Mouse (Mus musculus): ENCODE measurements around the gene Nkd2.

The Nkd2 gene

DNA sequence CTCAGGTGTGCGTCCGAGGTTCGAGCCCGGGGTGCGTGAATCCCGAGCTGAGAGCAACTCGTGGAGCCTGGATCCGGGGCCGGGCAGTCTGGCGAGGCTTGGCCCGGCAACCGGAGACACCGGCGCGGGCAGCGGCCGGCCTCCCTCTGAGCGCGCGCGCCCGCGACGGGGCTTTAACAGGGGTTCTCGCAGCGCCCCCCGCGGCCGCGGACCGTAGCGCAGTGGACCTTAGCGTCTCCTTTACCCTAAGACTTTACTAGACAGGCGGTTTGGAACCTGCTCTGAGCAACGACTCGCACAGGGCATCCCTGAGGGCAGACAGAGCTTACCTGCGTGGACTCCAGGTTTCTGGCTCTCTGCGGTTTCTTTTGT is at the start of gene Nkd2:
Nkd2 (minus strand) TSS at position 167 of the 372 bp plus-strand sequence.
- DNase-seq (ENCODE audit: low read depth, low spot score): no peak

DNA sequence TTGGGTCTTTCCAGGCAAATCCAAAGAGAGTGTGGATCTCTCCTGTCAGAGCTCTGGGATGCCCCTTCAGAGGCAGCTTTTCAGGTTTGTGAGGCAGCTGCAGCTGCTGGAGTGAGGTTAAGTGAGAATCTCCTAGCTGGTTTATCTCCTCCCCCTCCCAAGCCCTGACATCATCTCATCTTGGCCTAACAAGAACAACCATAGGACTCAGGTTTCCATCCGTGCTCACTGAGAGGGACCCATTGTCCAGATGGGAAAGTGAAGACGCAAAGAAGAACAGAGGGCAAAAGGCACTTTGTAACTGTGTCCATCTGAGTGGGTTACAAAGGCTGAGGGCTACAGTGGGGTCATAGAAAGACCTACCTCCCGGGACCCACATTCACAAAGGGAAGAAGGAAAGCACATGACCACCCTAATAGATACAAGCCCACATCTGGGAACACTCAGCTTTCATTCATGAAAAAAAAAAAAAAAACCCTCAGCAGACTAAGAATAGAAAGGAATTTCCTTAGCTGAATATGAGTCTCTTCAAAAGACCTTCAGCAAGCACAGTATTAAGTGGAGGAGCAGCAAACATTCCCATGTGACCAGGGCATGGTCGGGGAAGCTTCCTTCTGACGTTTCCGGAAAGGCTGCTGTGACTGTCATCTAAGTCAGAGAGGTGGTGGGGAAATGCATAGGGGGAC is 45.2 kb upstream of the Nkd2 start:
- no peak for DNase-seq (ENCODE audit: low read depth, low spot score)

DNA sequence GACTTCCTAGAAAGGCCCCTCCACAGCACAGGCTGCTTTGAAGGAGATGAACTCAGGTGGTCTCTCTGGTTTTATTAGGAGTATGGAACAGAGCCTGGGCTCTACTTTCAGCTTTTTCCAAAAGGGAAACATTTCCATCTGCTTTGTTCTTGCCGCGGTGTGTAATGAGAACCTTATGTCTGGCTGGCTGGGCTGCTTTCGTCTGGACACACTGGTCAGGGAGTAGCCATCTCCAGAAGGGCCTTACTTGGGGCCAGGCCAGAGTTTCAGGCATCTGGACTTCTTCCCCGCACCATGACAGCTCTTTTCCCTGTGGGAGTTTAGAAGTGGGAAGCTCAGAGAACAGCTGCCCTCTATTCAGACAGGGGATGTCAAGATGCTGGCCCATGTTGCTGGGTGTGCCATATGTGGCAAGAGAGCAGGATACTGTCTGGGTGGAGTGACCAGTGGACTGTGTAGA is 40.0 kb upstream of the Nkd2 start:
- no peak for DNase-seq (ENCODE audit: low read depth, low spot score)

DNA sequence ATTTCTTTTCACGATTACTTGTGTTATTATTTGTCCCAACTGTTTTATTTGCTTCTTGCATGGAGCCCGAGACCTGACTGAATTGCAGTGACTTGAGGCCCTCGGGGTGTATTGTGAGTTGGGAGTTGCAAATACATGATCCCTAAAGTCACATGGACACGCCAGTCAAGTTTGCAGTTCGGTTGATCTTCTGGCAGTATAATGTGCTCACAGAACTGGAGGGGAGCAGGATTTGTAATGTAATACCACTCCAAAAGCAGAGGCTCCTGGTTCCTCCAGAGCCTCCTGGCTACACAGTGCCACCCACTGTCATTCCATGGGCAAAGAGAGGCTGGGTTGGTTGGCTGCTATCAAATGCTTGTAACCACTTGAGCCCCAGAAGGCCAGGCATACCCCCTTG is 39.2 kb upstream of the Nkd2 start:
- no peak for DNase-seq (ENCODE audit: low read depth, low spot score)

DNA sequence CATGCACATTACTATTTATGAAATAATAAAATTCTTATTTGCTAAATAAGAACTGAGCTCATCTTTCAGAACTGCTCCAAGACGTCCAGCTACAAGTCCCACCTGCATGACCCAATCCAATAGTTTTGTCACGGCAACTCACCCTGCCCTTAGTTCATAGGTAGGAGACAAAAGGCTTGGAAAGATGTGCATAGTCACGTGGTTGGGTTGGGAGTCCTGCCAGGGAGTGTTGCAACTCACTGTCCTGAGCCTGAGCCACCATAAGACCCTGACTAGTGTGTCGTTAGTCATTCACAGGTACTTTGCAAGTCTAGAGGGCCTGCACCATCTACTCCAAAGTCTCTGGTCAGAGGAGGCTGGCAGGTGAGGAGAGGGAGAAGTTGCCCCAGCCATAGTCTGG is 38.6 kb upstream of the Nkd2 start:
- no peak for DNase-seq (ENCODE audit: low read depth, low spot score)

DNA sequence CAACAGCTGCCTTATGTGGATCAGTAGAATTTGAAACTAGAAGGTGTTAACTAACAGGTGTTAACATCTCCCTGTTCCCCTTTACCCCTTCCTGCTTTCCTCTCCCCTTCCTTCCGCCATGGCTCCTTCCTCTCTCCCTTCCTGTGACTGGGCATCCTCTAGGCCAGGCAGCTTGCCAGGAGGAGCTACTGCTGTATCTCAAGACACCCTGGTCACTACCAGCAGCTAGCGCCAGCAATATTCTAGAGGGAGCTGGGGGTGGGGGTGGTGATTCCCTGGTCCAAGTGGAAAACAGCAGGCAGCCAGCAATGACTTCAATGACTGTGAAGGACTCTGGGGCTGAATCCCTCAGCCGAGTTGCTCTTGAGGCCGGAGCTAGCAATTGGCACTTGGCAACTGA is 38.2 kb upstream of the Nkd2 start:
- DNase-seq (ENCODE audit: low read depth, low spot score): no peak

DNA sequence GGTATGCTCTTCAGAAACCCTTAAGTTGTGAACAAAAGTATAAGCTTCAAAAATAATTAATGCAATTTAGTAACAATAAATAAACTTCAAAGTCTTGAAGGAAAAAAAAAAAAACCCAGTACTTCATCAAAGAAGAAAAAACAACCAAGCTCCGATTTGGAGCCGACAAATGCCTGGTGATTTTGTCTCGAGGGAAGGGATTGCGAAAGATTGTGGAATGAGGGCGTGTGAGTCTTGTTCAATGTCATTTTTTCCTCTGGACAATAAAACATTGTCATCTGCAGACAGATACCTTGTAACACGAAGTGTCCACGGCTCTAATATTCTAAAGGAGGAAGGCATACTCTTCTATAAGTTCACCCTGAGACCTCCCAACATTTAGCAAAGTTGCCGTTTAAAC is 33.9 kb upstream of the Nkd2 start:
- no peak for DNase-seq (ENCODE audit: low read depth, low spot score)

DNA sequence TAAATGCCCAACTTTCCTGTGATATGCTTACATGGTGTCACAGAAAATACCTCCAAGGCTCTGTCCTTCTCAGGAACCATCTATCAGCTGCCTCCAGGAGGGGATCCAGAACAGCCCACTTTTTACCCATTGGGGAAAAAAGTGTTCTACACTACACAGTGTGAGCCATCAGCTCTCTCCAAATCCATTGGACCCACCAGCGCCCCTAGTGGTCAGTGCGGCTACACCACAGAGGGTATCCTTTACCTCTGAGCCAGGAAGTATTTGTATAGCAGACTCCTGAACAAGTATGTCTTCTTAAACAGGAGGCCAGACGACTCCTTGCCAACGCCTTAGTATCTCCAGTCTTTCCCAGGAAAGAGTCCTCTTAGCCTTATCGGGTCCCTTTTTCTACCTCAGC is 32.4 kb upstream of the Nkd2 start:
- DNase-seq (ENCODE audit: low read depth, low spot score): no peak

DNA sequence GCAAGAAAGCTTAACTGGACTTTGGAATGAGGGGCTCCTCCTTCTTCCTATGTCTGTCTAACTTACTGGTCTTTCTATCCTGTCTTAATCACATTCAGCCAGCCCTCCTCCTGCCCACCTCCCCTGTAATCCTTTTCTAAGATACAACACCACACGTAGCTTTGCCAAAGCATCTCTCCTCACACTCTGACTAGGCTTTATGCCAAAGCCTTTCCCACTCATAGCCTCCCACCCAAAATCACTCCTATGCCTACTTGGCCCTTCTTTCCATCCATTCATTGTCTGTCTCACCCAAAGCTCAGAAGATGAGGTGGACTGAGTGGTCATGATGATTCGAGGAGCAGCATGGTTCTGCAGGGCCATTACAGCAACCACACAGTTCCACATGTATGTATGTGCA is 24.7 kb upstream of the Nkd2 start:
- no peak for DNase-seq (ENCODE audit: low read depth, low spot score)

DNA sequence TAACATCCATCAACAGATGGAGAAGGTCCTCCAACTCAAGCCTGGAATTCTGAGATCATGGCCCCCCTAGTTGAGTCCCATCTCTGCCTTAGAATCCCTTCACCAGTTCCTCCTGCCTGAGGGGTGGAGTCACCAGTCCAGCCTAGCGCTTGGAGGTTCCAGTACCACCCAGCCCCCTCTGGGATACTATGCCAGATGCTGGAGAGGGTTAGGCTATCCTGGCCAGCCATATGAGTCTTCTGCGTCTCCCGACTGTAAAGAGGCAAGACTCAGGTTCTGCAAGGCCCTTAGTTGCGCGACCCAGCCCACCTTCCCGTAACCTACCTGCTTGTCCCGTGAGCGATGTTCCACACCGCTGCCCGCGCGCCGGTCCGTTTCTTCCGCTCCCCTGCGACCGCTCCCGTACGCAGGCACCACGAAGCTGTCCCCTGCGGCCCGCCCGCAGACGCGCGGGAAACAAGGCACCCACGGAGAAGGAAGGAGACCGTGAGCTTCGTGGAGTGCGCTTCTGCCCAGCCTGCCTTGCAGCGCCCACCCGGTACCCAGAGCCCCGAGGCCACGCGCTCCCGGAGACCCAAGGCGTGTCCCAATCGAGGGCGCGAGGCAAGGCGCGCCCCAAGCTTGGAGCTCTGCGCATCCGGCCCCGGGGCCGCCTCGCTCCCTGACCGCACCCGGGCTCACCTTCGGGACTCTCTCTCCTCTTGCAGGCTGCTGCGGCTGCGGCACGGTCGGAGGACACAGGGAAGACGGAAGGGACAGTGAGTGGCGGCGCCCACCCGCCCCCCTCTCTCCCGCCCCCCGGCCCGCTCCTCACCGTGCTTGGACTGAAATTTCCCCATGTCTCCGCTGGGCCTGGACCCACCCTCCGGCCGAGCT is 604 bp downstream of the Nkd2 start:
- no peak for DNase-seq (ENCODE audit: low read depth, low spot score)

DNA sequence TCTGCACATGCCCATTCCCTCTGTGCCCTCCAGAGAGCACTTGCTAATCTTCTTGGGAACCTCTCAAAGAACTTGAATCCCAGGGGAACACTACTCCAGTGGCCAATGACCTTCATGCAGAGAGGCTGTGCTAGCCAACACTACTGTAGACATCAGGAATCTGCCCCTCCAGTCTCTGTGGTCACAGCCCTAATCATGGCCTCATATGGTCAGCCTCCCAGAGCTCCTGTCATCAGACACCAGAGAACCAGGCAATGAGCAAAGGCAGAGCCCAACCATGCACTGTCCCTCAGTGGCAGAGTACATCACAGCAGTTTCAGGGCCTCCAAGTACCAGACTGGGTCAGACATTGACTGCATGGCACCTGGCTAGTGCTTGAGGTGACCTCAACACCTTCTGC is 4.7 kb downstream of the Nkd2 start:
- no peak for DNase-seq (ENCODE audit: low read depth, low spot score)

DNA sequence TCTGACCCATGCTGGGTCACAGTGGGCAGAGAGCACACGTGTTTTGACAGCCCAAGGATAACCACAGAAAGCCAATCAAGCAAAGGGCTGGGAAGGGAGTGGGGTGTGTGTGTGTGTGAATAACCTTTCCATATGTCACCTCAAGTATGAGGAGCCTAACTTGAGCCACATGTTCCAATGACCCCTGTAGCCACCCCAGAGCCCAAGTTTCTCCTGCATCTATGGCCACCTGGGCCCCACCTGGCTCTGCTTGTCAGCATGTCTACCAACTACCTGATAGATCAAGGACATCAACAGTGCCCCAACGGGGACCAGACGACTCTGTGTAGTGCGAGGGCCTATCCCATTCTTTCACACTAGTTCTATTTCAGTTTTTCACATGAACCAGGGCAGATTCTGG is 7.7 kb downstream of the Nkd2 start:
- no peak for DNase-seq (ENCODE audit: low read depth, low spot score)

DNA sequence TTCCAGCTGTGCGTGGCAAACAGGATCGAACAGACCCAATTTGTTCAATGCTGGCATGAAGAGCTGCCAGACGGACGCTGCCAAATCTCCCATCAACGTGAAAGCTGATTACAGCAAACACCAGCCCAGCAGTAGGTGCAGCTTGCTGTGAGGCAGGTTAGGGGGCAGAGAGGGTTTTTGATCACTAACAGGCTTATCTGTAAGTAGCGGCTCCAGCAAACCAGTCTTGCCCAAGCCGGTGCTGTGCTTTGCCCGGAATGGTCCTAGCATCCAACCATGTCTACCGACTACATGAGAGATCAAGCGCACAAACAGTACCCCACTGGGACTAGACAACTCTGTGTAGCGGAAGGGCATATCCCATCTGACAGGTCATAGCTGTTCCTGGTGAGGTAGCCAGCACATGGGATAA is 8.3 kb downstream of the Nkd2 start:
- DNase-seq (ENCODE audit: low read depth, low spot score): no peak

DNA sequence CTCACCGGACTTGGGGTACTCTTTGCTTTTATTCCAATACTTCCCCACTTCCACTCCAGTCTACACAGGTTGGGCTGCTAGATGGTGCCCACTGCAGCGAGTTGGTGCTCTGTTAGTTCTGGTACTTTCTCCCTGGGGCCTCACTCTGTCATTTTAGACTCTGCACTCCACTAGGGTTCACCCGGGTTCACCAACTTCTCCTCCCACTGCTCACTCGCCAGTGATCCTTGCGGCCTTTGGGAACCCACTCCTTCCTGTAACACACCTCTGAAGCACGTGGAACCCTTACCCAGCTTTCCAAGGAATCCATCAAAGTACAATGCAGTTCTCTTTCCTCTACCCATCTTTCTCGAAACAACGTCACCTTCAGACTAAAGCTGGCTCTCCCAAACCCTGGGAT is 9.7 kb downstream of the Nkd2 start:
- DNase-seq (ENCODE audit: low read depth, low spot score): no peak

DNA sequence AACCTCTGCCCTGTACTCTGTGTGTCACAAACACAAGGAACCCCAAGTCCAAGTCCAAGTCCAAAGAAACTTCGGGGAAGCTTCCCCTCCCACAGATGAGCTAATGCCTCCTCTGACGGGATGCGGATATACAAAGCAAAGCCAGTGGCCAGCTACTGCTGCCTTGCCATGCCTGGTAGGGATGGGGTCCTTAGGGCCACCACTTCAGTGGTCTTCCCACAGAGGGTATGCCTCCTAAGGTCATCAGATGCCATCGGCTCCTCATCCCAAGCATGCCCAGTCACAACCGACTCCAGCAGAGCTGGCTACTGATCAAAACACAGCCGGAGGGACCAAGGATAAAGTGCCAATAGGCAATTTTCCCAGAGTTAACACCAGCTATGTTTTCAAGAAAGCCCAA is 10.9 kb downstream of the Nkd2 start:
- no peak for DNase-seq (ENCODE audit: low read depth, low spot score)

DNA sequence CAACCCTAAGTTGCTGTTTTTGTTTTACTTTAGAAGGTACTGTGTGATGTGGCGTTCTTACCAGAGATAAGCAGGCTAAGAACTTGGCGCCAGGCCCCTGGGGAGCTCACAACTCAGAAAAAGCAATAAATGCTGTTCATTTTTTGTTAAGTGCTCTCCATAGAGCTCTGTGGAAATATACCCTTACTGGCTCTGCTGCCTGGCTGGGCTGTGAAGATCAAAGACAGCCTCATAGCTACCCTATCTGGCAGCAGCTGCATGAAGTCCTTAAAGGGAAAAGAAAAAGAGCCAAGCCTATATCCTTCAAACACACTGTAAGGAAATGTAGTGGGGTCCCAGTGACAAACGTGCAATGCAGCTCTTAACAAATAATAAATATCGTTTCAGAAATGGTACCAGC is 11.6 kb downstream of the Nkd2 start:
- no peak for DNase-seq (ENCODE audit: low read depth, low spot score)

DNA sequence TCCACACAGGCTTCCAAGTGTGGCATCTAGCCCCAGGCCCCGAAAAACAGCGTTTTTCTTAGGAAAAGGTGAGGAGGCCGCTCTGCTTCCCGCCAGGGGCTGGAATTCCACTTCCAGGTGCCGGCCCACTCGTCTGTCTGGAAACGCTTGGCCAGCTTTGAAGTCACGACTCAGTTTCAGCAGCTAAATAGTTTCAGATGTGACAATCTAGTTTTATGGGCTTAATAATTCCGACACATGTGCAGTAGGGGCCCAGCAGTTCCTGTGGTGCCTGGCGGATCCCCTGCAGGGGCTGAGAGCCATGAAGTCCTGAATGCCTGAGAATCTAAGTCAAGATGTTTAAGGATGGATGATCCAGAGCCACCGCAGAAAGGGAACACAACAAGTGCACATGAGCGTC is 13.6 kb downstream of the Nkd2 start:
- DNase-seq (ENCODE audit: low read depth, low spot score): no peak

DNA sequence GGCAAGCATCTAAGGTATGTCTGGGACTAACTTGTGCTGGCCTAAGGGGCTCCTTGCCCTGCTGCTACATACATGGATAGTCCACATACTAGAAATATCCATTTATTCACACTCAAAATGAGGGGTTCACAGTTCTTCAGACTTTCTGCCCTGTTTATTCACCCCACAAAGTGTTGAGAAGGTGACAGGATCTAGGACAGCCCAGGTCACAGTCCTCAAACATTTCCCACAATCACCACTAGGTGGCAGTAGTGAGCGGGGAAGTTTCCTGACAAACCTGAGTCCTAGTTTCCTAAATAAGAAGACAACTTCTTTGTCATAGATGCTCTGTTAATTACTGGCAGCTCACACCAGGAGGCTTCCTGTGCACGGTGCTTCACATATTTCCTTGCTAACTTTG is 15.9 kb downstream of the Nkd2 start:
- DNase-seq (ENCODE audit: low read depth, low spot score): no peak

DNA sequence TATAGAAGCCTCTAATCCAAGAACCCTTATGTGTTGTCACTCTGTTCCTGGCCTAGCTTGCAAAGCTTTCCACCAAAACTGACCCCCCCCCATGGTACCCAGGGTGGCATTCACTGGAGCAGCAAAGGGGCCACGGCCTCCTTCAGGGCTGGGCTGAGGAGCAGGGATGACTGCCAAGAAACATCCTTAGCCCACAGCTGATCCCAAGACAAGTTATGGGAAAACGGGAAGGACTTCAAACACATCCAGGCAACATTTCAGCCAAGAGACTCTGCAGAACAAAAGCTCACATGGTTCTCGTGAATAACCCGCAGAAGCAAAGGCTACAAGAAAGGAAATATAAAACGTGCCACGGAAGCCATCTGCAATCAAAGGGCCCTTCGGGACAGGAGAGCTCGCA is 20.2 kb downstream of the Nkd2 start:
- no peak for DNase-seq (ENCODE audit: low read depth, low spot score)

DNA sequence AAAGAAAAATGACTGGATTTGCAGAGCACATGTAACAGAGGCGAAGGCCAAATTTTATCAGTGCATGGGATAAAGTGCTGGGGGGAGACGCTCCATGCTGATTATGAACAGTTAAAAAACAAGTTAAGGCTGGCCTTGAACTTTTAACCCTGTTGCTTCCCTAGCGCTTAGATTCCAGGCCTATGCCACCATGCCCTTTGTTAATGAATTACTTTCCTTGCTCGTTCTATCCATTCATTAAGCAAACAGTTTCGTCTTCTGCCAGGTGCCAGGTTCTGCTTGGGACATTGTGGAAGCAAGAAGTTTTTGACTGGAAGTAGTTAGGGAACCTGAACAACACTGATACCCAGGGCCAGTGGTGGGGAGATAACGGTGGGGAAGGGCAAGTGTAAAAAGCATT is 23.7 kb downstream of the Nkd2 start:
- DNase-seq (ENCODE audit: low read depth, low spot score): no peak

DNA sequence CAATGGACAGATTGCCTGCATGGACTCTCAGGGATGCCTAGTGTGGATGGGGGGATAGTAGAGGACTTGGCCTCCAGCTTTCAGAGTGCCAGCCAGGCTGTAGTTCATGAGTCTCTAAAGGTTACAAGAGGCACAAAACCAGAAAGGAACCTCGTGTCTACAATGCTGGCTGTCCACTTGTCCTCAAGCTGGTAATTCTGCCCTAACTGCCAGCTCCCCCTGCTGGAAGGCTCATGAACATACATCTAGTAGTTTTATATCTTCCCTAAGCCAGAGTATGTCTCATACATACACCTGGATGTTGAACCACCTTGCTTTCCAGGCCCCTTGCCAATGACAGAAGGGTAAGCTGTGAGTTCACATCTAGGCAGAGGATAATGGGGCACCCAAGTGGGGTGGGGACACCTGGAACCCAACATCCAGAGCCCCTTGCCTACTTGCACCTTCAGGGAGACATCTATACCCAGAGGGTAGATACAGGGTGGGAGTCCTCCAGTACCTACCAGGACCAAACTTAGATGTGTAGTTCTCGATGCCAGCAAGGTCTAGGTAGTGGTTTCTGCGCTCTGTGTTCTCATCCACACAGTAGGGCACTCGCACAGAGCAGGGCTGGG is 25.1 kb downstream of the Nkd2 start:
- no peak for DNase-seq (ENCODE audit: low read depth, low spot score)

DNA sequence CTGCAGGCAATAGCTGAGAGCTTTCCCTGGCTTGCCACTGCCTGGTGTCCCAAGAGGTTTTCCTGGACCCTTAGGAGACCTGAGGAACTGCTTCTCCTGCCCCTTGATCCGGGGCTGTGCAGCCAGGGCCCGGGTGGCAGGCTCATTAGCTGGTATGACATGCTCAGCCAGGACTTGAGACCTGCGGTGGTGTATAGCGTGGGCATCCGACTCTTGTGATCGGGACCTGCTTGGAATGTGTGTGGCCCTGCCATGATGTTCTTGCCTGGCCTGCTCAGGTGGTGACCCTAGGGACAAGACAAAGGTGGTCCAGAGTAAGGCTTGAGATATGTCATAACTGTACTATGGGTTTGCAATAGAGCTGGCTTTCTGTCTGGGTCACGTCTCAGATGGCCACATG is 26.2 kb downstream of the Nkd2 start:
- DNase-seq (ENCODE audit: low read depth, low spot score): no peak

DNA sequence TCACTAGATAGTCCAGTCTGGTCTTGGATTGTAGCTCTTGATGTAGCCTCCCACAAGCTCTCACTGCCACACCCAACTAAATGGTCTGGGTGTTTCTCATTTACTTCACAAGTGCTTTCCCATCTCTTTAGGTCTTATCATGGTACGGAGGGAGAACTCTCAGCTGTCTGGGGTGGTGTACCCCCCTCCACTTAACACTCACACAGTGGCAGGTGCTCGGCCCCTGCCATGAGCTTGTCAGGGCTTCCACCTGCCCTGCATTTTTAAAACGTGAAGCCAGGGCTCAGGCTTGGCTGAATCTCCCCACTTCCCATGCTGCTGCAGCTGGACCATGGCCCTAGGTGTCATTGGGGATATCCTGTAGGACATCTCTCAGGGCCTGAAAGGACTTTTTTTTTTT is 28.5 kb downstream of the Nkd2 start:
- DNase-seq (ENCODE audit: low read depth, low spot score): no peak

Data from brain, embryonic 18.5 days (tissue).